Mouse (Mus musculus) neural tube, embryonic 14.5 days (tissue): ENCODE measurements around the gene Gm27027. TPM values are rescaled to one million over a fixed set of nuclear protein-coding genes. Genes with fewer than 3 reads are reported as not detected.
A peak's percentile ranks its signal among the peaks of the same experiment; 100 is the strongest.

ENCODE experiments used
- ATAC-seq: fragments of 200-750 bp; cut with Nextera tagmentation; 2 replicates; pipeline ENCODE4 v1.8.0; 2017; ENCODE audit warnings: low read depth, mild to moderate bottlenecking, moderate TSS enrichment, moderate library complexity
- H3K27ac ChIP-seq: fragments of 300-500 bp; sonication (generic); 2 replicates; pipeline ENCODE4 v1.5.1; 2014; ENCODE audit warnings: low read depth, mild to moderate bottlenecking, control low read depth, low read length, moderate library complexity, mixed read lengths
- H3K27me3 ChIP-seq: fragments of 300-500 bp; sonication (generic); 2 replicates; pipeline ENCODE4 v1.6.1; 2014; ENCODE audit warnings: low read length; ENCODE audit not compliant: control insufficient read depth, insufficient read depth
- H3K36me3 ChIP-seq: fragments of 300-500 bp; sonication (generic); 2 replicates; pipeline ENCODE4 v1.6.1; 2014; ENCODE audit warnings: low read length, mixed read lengths; ENCODE audit not compliant: control insufficient read depth, insufficient read depth
- H3K4me1 ChIP-seq: fragments of 300-500 bp; sonication (generic); 2 replicates; pipeline ENCODE4 v1.6.1; 2014; ENCODE audit warnings: low read length; ENCODE audit not compliant: control insufficient read depth, insufficient read depth
- H3K4me2 ChIP-seq: fragments of 300-500 bp; sonication (generic); 2 replicates; pipeline ENCODE4 v1.6.1; 2014; ENCODE audit warnings: mild to moderate bottlenecking, low read depth, low read length, control low read depth
- H3K4me3 ChIP-seq: fragments of 300-500 bp; sonication (generic); 2 replicates; pipeline ENCODE4 v1.5.1; 2014; ENCODE audit warnings: low read depth, low read length, control low read depth, mixed read lengths
- H3K9ac ChIP-seq: fragments of 300-500 bp; sonication (generic); replicated peaks from 2 replicates; pipeline ENCODE4 v1.6.1; 2014; ENCODE audit warnings: low read depth, mild to moderate bottlenecking, control low read depth, low read length, mixed read lengths
- H3K9me3 ChIP-seq: fragments of 300-500 bp; sonication (generic); 2 replicates; pipeline ENCODE4 v1.6.1; 2016; ENCODE audit warnings: low read length; ENCODE audit not compliant: control insufficient read depth
- WGBS: fragments of 180-500 bp; shearing (Covaris S2); extraction: QIAGEN DNeasy Blood & Tissue Kit; methylation state at CpG from one replicate; pipeline ENCODE4 v1.1.7; 2014; 5-methylcytosine and 5-hydroxymethylcytosine counted together
- polyA plus RNA-seq: library from polyadenylated mRNA; unstranded; fragments of >200 nt; fragmentation: Nextera tagmentation; extraction: Ambion mirVana; gene quantifications from 2 replicates; pipeline ENCODE4 v1.2.1, GENCODE M21; 2014

Gene Gm27027
- polyA plus RNA-seq, 1 experiment from 2014 or later = not detected

DNA sequence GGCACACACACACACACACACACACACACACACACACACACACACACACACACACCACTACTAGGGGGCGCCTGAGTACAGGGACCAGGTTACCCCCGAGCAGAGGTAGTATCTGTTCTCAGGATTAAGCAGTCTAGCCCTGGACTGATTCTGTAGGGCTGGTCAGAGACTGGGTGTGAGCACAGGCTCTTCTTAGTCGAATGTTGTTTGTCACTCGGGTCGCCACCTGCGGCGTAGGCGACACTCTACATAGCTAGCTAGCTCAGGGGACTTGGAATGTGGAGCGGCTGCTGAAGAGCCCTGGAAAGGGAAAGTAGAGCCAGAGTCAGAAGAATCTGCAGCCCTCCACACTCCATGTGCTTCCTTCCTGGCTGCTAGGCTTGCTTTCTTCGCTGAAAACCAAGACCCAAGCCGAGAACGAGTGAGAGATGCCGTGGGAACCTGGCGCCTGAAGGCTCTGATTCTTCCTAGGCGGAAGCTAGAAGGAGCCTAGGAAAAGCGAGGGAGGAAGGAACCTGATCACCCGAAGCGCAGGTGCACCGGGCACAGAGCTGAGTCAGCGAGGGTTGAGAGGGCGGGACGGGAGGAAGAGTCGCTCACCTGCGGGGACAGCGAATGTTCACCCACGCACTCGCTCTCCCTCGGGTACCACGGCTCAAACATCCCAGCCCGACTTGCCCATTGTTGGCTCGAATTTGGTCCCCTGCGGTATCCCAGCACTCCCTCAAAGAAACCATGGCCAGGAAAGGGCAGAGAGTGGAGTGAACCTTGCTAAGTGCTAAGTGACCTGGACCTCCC is 41.2 kb downstream of the Gm27027 start:
- no peaks in the 10 kb centered on the region for H3K9me3 ChIP-seq
- H3K4me1 ChIP-seq = peaks cover 5% of the 10 kb centered on the region; the same call in 1 of the 2 replicates
- H3K27me3 ChIP-seq = peaks cover 8% of the 10 kb centered on the region; the same call in 1 of the 2 replicates
- H3K4me3 ChIP-seq = peak overlapping the region; percentile 66
- ATAC-seq = no peak
- no peaks in the 10 kb centered on the region for H3K36me3 ChIP-seq
- WGBS = 1% methylated on average over 32 of the region's 32 CpGs
- peak overlapping the region; percentile 96 for H3K4me2 ChIP-seq
- H3K27ac ChIP-seq = no peak overlapping the region
- peak overlapping the region; percentile 77 for H3K9ac ChIP-seq

DNA sequence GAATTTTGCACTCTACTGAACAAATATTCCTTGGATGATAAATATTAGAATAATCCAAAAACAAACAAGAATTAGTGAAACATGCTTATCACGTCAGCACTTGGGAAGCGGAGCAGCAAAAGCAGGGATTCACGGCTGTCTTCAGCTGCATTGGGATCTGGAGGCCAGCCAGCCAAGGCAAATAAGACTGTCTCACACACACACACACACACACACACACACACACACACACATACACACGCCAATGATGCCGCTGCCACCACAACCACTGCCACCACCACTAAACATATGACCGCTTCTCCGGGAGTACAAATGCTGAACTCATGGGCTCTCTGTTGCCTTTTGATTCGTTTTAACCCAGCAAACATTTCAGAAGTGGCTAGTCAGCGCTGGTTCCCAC is 42.4 kb downstream of the Gm27027 start:
- H3K4me3 ChIP-seq = no peak overlapping the region
- H3K36me3 ChIP-seq = no peaks in the 10 kb centered on the region
- WGBS = 79% methylated on average over 9 of the region's 9 CpGs
- ATAC-seq = no peak
- peaks cover 5% of the 10 kb centered on the region; the same call in 1 of the 2 replicates for H3K4me1 ChIP-seq
- H3K9ac ChIP-seq = no peak overlapping the region
- H3K27me3 ChIP-seq = peaks cover 8% of the 10 kb centered on the region; the same call in 1 of the 2 replicates
- no peaks in the 10 kb centered on the region for H3K9me3 ChIP-seq
- H3K27ac ChIP-seq = no peak overlapping the region
- no peak overlapping the region for H3K4me2 ChIP-seq

DNA sequence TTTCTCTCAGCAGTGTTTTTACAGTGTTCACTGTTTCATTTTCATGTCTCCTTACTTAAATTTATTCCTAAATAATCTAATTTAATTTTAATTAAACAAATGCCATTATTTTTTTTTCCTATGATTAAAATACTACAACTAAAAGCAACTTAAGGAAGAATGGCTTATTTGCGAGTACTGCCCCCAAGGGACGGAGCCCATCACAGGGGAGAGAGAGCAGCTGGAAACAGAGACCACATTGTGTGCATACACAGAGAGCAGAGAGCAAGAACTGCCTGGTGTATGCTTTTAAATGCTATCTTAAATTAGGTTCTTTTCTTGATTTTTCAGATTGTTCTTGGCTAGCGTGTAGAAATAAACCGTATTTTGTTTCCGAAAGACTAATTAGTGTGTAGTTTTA is 49.2 kb downstream of the Gm27027 start:
- no peak for ATAC-seq
- 38% methylated on average over 5 of the region's 5 CpGs for WGBS
- H3K36me3 ChIP-seq = no peaks in the 10 kb centered on the region
- no peaks in the 10 kb centered on the region for H3K27me3 ChIP-seq
- H3K27ac ChIP-seq = no peak overlapping the region
- no peaks in the 10 kb centered on the region for H3K4me1 ChIP-seq
- H3K4me2 ChIP-seq = no peak overlapping the region
- no peak overlapping the region for H3K9ac ChIP-seq
- no peaks in the 10 kb centered on the region for H3K9me3 ChIP-seq
- no peak overlapping the region for H3K4me3 ChIP-seq

DNA sequence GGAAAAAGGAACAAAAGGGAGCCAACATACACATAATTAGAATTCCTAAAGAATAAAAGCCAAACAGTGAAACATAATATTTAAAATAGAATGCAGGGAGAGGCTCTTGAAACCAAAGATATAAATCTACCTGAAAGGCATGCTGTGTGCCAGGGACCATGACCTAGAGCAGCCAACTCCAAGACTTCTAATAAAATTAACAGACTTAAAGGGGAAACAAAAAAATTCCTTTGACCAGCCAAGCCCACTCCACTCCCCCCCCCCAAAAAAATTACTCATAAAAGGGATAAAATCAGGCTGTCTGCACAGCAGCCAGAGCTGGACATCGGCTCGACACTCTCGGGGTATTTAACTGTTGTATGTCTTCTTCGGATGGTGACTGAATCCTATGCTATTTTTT is 51.3 kb downstream of the Gm27027 start:
- Histone ChIP-seq H3K36me3 (no peaks in the 10 kb centered on the region), H3K9ac (no peak overlapping the region), H3K4me1 (no peaks in the 10 kb centered on the region), H3K4me3 (no peak overlapping the region), H3K27ac (no peak overlapping the region), H3K9me3 (no peaks in the 10 kb centered on the region), H3K27me3 (no peaks in the 10 kb centered on the region), H3K4me2 (no peak overlapping the region)
- WGBS = 93% methylated on average over 4 of the region's 4 CpGs
- ATAC-seq = no peak

DNA sequence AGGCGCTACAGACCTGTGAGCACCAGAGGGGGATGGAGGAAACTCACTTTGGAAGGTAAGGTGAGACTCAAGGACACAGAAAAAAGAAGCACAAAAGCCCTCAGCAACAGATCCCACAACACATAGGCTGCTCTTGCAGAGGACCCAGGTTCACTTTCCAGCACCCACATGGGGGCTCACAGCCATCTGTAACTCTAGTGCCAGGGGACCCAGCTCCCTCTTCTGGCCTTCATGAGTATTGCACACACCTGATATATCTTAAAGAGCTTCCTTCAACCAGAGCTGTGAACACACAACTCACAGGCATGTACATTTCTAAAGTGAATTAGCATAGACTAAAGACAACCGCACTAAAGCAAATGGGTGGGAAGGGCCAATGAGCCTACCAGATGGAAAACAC is 52.1 kb downstream of the Gm27027 start:
- WGBS = 79% methylated on average over 2 of the region's 2 CpGs
- ATAC-seq = no peak
- Histone ChIP-seq H3K36me3 (no peaks in the 10 kb centered on the region), H3K4me3 (no peak overlapping the region), H3K9me3 (no peaks in the 10 kb centered on the region), H3K4me1 (no peaks in the 10 kb centered on the region), H3K9ac (no peak overlapping the region), H3K27me3 (no peaks in the 10 kb centered on the region), H3K4me2 (no peak overlapping the region), H3K27ac (no peak overlapping the region)

DNA sequence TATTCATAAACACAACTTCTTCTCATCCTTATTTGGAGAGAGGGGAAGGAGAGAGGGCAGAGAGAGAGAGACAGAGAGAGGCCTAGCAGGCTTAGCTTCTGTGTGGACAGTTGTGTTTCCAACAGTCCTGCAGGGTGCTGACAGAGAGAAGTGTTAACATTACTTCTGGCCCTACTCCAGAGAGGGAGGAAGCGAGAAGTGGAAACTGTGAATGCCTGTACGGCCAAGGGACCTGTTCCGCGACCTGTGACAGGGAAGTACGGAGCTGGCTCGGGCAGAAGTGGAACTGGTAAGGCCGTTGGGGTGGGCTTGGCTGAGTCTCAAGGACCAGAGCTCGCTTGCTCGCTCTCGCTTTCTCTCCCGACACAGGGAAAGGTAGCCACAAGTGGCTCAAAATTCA is 54.5 kb downstream of the Gm27027 start:
- Histone ChIP-seq H3K36me3 (no peaks in the 10 kb centered on the region), H3K27ac (no peak overlapping the region), H3K9ac (no peak overlapping the region), H3K9me3 (no peaks in the 10 kb centered on the region), H3K4me1 (no peaks in the 10 kb centered on the region), H3K4me2 (no peak overlapping the region), H3K27me3 (no peaks in the 10 kb centered on the region), H3K4me3 (no peak overlapping the region)
- ATAC-seq = no peak
- 85% methylated on average over 11 of the region's 11 CpGs for WGBS

DNA sequence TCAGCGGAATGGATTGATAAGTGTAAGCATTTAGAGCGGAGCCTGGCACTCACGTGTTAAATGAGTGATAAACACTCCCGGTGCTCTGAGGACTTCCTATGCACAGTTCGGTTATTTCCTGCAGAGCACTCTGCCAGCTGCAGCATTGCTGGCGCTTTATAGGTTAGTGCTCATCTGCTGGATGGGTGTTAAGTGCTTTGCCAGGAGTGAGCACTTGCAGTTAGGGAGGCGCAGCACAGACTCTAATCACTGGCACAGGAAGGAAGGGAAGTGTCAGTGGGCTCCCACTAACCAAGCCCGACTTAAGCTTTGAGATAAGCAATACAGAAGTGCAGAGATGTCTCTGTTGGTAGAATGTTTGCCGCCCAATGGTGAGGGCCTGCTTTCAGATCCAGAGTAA is 57.6 kb downstream of the Gm27027 start:
- Histone ChIP-seq H3K9me3 (no peaks in the 10 kb centered on the region), H3K36me3 (no peaks in the 10 kb centered on the region), H3K27ac (no peak overlapping the region), H3K27me3 (no peaks in the 10 kb centered on the region), H3K4me3 (no peak overlapping the region), H3K9ac (no peak overlapping the region), H3K4me2 (no peak overlapping the region), H3K4me1 (no peaks in the 10 kb centered on the region)
- ATAC-seq = peak; percentile 69
- 56% methylated on average over 9 of the region's 9 CpGs for WGBS

DNA sequence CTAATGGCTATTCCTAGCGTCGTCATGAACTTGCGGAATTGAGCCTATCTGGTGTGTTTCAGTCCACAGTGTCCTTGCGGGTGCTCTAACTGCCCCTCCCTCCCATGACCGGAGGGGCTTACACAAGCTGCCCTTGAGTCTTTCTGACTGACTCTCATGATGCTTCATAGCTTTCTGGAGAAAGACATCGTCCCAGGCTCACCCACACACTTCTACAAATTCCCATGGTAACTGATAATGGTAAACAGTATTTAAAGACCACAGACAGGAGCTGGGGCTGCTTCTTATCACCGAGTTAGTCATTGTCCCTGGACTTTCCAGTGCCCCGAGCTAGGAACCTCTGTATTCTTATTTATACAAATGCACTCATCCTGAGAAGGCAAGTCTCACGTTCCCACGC is 67.3 kb downstream of the Gm27027 start:
- H3K36me3 ChIP-seq = no peaks in the 10 kb centered on the region
- 85% methylated on average over 10 of the region's 10 CpGs for WGBS
- no peak overlapping the region for H3K27ac ChIP-seq
- no peak overlapping the region for H3K4me2 ChIP-seq
- no peaks in the 10 kb centered on the region for H3K27me3 ChIP-seq
- H3K9ac ChIP-seq = no peak overlapping the region
- H3K4me3 ChIP-seq = no peak overlapping the region
- no peak for ATAC-seq
- no peaks in the 10 kb centered on the region for H3K9me3 ChIP-seq
- H3K4me1 ChIP-seq = no peaks in the 10 kb centered on the region

DNA sequence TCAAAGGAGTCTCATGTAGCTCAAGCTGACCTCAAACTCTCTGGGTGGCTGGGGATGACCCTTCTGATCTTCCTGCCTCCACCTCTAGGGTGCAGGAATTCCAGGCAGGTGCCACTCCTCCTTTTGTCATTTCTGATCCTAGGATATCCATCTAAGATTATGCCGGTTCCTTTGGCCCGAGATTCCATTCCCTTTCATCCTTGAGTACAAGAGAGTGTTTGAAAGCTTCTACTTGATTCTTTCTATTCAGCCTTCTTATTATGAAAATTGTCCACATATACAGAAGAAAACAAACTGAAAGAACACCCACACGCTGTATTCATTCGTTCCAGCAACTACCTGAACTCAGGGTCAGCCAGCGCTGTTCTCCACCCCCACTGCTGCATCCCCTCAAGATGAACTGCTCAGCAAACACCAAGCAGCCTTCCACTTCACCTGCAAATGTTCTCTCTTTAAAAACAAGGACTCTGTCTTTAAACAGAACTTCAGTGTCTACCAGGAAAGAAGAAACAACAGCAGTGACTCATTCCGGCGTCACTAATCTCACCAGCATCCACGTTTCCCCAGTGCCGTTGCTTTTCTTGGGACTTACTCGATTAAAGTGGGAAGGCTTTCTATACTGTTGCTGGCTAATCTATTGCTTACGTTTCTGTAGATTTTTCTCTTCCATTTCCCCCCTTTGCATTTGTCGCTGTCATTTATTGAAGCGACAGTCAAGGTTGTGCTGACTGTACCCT is 68.3 kb downstream of the Gm27027 start:
- no peaks in the 10 kb centered on the region for H3K36me3 ChIP-seq
- no peak overlapping the region for H3K4me3 ChIP-seq
- no peak for ATAC-seq
- no peaks in the 10 kb centered on the region for H3K4me1 ChIP-seq
- H3K9me3 ChIP-seq = no peaks in the 10 kb centered on the region
- H3K27ac ChIP-seq = no peak overlapping the region
- H3K9ac ChIP-seq = no peak overlapping the region
- no peak overlapping the region for H3K4me2 ChIP-seq
- H3K27me3 ChIP-seq = no peaks in the 10 kb centered on the region
- WGBS = 77% methylated on average over 13 of the region's 13 CpGs
